Mouse (Mus musculus) urinary bladder, postnatal 25 days (tissue): ENCODE measurements around the gene Megf11.
"Not testable (repeated sequence)": the region's sequence is repeated elsewhere in the genome, so short reads cannot be mapped to it uniquely, and the experiment has no call there.

Experiments used
- DNase-seq: peaks from one replicate; pipeline ENCODE4 v3.0.0; 2022; ENCODE audit warnings: low spot score

Gene Megf11

GRCm38 (mm10) chr9:64700451-64701311 is 315.3 kb downstream of the Megf11 start:
- DNase-seq = no peak

DNA sequence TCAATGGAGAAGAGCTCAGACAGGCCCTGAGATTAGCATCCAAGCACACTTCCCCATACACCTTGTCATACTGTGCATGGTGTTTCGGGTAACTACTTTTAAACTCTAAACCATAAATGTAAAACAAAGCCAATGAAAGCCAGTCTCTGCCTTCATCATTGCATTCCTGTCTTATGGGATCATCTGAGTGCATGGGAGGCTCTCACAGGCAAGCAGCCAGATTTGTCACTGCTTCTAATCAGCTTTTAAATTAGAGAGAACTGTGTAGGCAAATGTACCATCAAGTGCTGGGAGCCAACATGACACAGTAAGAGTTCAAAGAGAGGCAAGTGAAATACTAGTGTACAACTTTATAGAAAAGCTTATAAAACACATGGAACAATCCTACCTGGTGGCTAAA is 316.2 kb downstream of the Megf11 start:
- DNase-seq = no peak

GRCm38 (mm10) chr9:64702391-64702790 is 317.0 kb downstream of the Megf11 start:
- DNase-seq = no peak

- DNase-seq = peak; percentile 32
Observed at GRCm38 (mm10) chr9:64702937-64703336, 317.5 kb downstream of the Megf11 start.

DNA sequence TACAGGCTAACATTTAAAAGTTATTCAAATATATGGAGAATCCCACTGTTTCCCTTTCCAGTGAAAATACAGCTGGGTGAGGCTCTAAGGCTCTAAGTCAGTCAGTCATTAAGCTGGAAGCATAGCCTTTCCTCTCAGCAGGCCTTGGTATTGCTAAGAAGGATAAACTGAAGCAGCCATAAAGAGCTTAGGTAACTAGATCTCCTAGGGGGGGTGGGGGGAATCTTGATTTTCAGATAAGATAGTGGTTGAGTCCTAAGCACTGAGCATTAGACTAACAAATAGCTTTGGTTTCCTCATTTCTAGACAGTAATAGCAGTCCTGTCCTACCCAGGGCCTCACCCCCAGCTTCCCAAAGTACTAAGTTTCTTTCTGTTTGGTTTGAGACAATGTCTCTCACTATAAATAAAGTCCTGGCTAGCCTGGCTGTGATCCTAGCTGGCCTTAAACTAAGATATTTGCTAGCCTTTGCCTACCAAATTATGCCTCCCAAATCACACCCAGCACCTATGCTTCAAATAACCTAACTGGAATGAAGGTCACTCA is 318.1 kb downstream of the Megf11 start:
- no peak for DNase-seq

DNA sequence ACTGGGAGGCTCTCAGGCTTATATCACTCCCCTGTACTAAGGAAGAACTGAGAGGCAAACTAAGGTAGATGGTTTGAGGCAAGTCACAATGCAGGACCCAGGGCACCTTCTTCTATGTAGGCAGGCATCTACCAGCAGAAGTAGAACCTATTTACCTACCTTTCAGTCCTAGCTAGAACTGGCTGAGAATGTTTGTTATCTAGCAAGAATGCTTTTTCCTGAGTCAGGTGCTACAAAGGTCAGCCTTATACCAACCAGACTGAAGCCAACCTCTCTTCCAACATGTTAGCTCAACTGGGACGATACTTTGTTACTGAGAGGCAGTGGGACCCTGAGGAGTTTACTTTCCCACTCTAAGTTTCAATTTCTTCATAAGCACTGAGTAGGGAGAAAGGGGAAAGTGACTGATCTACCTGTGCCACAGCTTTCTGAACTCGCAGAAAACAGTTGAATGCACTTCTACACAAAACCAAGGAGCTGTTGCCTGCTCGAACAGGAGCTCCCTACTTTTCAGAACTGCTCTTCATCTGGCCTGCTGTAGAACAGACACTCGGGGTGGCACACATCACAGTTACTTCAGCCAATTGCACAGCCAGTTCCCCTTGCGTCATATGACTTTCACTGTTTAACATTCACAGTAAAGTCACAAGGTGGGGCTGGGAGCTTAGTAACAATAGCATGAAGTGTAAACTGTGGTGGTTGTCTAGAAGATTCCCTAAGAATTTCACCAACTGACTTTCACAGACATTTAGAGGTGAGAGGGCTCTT is 318.8 kb downstream of the Megf11 start:
- DNase-seq = no peak

DNA sequence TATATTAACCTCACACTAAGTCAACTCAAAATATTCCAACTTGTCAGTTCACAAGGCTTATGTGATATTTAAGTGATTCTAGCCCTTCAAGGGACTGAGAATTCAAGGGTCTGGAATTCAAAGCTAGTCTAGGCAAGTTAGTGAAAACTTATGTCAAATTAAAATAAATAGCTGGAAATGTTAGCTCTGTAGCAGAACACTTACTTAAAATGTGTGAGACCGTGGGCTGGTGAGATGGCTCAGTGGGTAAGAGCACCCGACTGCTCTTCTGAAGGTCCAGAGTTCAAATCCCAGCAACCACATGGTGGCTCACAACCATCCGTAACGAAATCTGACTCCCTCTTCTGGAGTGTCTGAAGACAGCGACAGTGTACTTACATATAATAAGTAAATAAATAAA is 324.9 kb downstream of the Megf11 start:
- DNase-seq = not testable (repeated sequence)

DNA sequence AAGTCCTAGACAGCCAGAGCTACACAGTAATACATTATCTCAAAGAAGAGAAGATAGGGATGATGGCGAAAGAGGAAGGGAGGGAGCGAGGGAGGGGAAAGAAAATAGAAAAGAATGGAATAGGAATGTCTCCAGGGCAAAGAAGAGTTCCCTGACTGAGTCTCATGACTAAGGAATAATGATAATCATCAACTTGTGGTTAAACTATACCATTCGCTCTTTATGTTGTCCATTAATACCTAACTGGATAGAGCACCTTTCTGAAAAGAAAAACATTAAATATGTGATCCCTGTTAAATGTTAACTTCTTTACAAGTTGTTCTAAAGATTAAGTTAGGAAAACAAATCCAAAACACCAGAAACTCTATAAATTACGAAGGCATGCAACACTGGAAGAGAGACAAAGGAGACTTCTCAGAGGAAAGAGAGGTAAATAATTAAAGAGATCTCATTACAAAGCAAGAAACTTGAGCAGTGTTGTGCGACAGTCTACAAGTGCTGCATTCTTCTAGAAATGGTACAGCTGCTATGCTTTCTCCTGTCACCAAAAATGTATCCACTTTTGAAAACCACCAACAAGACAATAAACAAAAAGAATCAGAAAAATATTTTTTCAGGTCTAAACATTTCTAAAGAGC is 334.2 kb downstream of the Megf11 start:
- no peak for DNase-seq

GRCm38 (mm10) chr9:64726454-64726853 is 341.0 kb downstream of the Megf11 start:
- no peak for DNase-seq

- no peak for DNase-seq
Observed at GRCm38 (mm10) chr9:64731029-64731560, 345.7 kb downstream of the Megf11 start.

GRCm38 (mm10) chr9:64734166-64734565 is 348.7 kb downstream of the Megf11 start:
- no peak for DNase-seq

DNA sequence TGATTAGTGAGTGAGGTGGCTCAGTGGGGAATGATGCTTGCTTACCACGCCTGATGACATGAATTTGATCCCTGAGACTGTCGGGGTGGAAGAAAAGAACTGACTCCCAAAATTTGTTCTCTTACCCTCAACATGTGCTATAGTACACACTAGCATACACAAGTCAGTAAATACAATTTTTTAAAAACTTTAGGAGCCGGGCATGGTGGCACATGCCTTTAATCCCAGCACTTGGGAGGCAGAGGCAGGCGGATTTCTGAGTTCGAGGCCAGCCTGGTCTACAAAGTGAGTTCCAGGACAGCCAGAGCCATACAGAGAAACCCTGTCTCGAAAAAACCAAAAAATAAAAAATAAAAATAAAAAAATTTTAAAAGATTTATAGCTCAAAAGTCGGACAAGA is 349.6 kb downstream of the Megf11 start:
- DNase-seq = not testable (repeated sequence)

GRCm38 (mm10) chr9:64736076-64736638 is 350.7 kb downstream of the Megf11 start:
- DNase-seq = no peak

DNA sequence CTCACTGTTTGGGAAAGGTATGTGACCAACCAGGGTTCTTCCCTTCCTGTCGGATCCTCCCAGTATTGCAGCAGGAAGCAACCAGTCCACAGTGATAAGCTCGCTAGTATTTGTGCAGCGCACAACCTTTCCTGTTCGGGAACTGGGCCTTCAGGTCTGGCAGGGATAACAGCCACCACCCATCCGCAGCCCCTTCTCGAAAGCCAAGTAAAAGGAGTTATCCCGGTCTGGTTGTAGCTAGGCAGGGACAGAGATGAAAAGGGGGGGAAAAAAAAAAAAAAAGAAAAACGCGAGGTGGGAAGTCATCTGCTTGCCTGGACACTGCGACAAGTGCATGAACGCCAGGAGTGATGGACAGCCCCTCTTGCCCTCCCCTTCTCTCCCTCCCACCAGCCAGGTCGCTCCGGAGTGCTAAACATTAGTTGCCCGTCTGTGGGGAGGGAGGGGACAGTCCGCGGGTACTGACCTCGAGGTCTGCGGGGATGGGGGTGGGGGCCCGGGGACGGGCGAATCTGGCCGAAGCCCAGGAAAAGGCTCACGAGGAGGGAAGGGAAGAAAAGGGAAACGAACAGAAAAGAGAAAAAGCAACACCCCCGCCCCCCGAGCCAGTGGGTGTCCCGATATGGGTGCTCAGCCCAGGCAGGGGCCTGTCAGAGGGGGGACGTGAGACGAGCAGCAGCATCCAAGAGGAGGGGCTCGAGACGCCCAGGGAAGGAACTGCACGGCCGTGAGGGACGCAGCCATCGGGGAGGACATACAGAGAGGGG is 351.4 kb downstream of the Megf11 start:
- peak; percentile 64 for DNase-seq

DNA sequence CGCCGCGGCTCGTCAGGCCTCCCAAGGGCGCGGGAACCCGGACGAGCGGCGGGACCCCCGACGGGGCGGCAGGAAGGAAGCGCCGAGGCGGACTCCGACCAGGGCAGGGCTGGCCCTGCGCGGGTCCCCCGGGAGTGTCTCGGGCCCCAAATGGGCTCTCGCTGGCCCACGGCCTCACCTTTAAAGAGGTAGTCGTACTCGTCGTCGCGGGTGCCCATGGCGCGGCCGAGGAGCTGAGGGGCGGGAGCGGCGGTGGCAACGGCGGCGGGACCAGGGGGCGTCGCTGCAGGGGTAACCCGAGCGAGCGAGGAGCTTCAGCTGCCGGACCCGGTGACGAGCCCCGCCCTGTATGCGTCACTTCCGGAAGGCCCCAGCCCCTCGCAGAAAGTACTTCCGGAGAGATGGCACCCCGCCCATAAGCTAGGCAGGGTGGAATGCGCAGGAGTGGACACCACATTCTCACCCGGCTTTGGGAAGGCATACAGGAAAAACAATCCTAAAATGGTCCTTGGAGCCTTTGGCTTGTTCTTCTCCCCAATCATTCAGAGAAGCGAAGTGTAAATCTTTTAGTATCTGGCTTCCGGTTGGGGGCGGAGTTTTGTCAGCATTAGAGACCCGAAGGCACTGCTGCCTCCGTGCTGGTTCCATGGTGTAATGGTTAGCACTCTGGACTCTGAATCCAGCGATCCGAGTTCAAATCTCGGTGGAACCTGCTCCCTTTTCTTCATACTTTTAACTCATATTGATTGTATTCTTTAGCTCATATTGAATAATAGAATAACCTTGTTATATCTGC is 352.2 kb downstream of the Megf11 start, which contains the start of gene Rab11a:
Gene Rab11a (minus strand): TSS at position 353 of the 796 bp plus-strand sequence.
- DNase-seq = peak; percentile 98

- no peak for DNase-seq
Observed at GRCm38 (mm10) chr9:64739001-64739400, 353.6 kb downstream of the Megf11 start.

GRCm38 (mm10) chr9:64742453-64742852 is 357.0 kb downstream of the Megf11 start:
- DNase-seq = no peak

DNA sequence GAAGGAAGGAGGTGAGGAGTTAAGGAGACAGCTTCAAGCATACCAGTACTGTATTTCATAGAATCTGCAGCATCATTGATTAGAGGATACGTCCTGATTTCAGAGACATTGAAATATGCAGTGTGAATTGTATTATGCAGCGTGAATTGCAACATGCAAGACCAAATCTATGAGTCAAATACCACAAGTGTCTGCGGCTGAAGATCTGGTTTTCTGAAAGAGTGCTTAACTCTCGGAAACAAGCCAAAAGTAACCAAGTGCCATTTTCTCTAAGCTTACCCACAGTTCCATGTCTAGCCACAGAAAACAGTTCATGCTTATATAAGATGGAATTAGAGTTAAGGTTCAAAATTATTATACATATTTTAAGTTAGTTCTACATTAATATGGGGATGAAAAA is 362.3 kb downstream of the Megf11 start:
- no peak for DNase-seq

DNA sequence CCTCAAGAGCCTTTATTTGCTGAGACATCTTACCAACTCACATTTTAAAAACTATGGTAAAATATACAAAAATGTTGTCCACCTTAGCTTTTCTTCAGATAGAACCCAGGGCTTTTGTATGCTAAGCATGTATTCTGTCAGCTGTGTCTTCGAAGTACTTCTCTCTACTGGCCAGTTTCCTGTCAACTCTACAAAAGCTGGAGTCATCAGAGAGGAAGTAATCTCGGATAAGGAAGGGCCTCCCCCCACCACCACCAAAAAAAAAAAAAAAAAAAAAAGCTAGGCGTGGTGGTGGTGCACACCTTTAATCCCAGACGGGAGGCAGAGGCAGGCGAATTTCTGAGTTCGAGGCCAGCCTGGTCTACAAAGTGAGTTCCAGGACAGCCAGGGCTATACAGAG is 363.9 kb downstream of the Megf11 start:
- DNase-seq = no peak

DNA sequence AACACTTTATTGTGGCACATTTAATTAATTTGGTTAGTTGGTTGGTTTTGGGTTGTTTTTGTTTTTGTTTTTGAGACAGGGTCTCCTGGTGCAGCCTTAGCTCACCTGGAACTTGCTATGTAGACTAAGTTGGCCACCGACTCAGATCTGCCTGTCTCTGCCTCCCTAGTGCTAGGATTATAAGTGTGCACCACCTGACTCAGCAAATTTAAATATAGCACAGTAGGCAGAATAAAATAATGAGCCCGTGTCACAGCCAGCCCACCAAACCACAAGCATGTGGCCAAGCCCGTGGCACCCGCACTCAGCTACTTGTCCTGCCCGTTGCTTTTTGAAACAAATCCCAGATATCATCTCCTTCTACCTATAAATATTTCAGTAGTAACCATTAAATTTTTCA is 367.1 kb downstream of the Megf11 start:
- no peak for DNase-seq
